Mouse (Mus musculus): ENCODE measurements at regions not wholly inside any gene's neighbourhood (a gene's known extent, or its start where the extent isn't known, plus 50 kb on each side); places are given as distances from the start of the nearest gene placed in this dataset.

GRCm38 (mm10) chr11:114379411-114379824, 288.9 kb upstream of the Rpl38 start:
- Histone ChIP-seq H3K9ac (no peak overlapping the region), H3K4me1 (ENCODE audit: insufficient read depth) (peaks cover 11% of the 10 kb centered on the region; the same call in 1 of the 2 replicates), H3K27ac (ENCODE audit: low read depth) (no peak overlapping the region), H3K9me3 (ENCODE audit: low read depth, low read length) (no peaks in the 10 kb centered on the region), H3K27me3 (ENCODE audit: insufficient read depth, low read length) (peaks cover 2% of the 10 kb centered on the region; the same call in 1 of the 2 replicates), H3K4me2 (no peak overlapping the region), H3K36me3 (ENCODE audit: insufficient read depth) (no peaks in the 10 kb centered on the region), H3K4me3 (ENCODE audit: low read depth, low read length) (no peak overlapping the region)
- TF ChIP-seq CTCF (IDR thresholded peaks at IDR 0.05; ENCODE audit: low read depth) = no peak
- no peak for DNase-seq
- no peak for ATAC-seq (ENCODE audit: insufficient read depth)
- WGBS = 46% methylated on average over 8 of the region's 8 CpGs

DNA sequence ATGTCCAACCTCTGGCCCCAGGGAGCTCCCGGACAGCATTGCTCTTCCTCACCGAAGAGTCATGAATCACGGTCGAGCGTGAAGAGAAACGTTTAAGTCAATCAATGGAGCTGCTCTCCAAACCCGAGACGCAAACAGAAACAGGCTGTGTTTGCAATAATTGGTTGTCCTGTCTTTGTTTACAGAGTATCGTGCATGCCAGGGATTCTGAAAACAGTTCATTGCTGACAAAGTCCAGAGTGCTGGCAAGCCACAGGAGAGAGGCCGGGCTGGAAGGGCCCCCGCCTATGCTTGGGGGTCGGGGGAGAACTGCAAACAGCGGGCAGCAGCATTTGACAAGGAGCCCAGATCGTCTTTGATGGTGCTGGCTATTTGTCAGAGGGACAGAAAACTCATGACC, 292.4 kb upstream of the Rpl38 start:
- Histone ChIP-seq H3K27ac (ENCODE audit: low read depth) (peak overlapping the region; percentile 43; the same call in 1 of the 2 replicates), H3K4me1 (ENCODE audit: insufficient read depth) (peaks cover 11% of the 10 kb centered on the region; the same call in 1 of the 2 replicates), H3K27me3 (ENCODE audit: insufficient read depth, low read length) (0 out of 2 replicates have a peak, but pooled peaks cover 3% of the 10 kb centered on the region), H3K4me3 (ENCODE audit: low read depth, low read length) (no peak overlapping the region), H3K4me2 (peak overlapping the region; percentile 25; the same call in 1 of the 2 replicates), H3K9me3 (ENCODE audit: low read depth, low read length) (no peaks in the 10 kb centered on the region), H3K9ac (no peak overlapping the region), H3K36me3 (ENCODE audit: insufficient read depth) (no peaks in the 10 kb centered on the region)
- no peak for TF ChIP-seq CTCF (IDR thresholded peaks at IDR 0.05; ENCODE audit: low read depth)
- ATAC-seq (ENCODE audit: insufficient read depth) = peak; percentile 89
- WGBS = 14% methylated on average over 14 of the region's 14 CpGs
- DNase-seq = peak; percentile 85

DNA sequence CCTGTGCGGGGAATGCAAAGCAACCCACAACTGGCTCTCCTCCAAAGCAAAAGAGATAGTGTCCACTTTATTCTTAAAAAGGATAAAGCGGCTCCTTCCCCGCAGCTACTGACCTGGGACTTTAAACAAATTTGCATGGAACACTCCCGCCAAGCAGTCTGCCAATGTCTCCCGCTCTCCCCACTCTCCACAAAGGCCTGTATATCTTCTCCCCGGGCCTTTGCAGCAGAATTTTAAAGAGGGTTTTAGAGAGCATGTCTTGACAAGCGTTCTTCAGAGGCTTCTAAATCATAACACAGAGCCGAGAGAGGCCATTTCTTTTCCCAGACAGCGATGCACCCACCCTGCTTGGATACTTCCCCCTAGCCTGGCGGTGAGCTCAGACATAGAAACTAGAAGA, 297.6 kb upstream of the Rpl38 start:
- no peaks in the 10 kb centered on the region for H3K36me3 ChIP-seq (ENCODE audit: insufficient read depth)
- 0 out of 2 replicates have a peak overlapping the region, but pooled peaks have one; percentile 20 for H3K4me2 ChIP-seq
- ATAC-seq (ENCODE audit: insufficient read depth) (no peak), DNase-seq (peak; percentile 27)
- peaks cover 7% of the 10 kb centered on the region; the same call in 1 of the 2 replicates for H3K4me1 ChIP-seq (ENCODE audit: insufficient read depth)
- H3K4me3 ChIP-seq (ENCODE audit: low read depth, low read length) = no peak overlapping the region
- no peak for TF ChIP-seq CTCF (IDR thresholded peaks at IDR 0.05; ENCODE audit: low read depth)
- 22% methylated on average over 10 of the region's 10 CpGs for WGBS
- H3K27me3 ChIP-seq (ENCODE audit: insufficient read depth, low read length) = peaks cover 3% of the 10 kb centered on the region; the same call in 1 of the 2 replicates
- no peaks in the 10 kb centered on the region for H3K9me3 ChIP-seq (ENCODE audit: low read depth, low read length)
- no peak overlapping the region for H3K9ac ChIP-seq
- H3K27ac ChIP-seq (ENCODE audit: low read depth) = no peak overlapping the region

DNA sequence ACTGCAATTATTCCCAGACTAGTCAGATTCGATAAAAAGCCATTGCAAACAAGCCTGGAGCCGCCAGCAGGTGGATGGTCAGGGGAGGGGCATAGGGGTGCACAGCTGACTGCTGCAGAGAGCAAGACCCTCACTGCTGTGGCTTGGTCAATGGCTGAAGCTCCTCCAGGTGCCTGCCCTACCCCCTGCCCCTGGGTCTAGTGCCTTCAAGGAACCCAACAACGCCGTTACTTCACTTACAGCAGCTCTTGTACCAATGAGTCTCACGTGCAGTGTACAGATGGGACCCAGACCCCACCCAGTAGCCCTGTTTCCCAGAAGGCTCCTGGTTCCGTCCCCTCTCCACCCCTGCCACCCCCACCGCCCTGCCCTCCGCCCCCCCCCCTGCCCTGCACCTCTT, 300.5 kb upstream of the Rpl38 start:
- TF ChIP-seq CTCF (IDR thresholded peaks at IDR 0.05; ENCODE audit: low read depth) = no peak
- H3K4me2 ChIP-seq = no peak overlapping the region

GRCm38 (mm10) chr11:114360946-114361345, 294.1 kb upstream of the Sdk2 start:
- 71% methylated on average over 8 of the region's 8 CpGs for WGBS
- H3K27me3 ChIP-seq (ENCODE audit: insufficient read depth, low read length) = no peaks in the 10 kb centered on the region
- no peaks in the 10 kb centered on the region for H3K4me1 ChIP-seq (ENCODE audit: insufficient read depth)
- DNase-seq (no peak), ATAC-seq (ENCODE audit: insufficient read depth) (no peak)
- H3K4me3 ChIP-seq (ENCODE audit: low read depth, low read length) = no peak overlapping the region
- no peak overlapping the region for H3K27ac ChIP-seq (ENCODE audit: low read depth)
- no peak overlapping the region for H3K4me2 ChIP-seq
- H3K36me3 ChIP-seq (ENCODE audit: insufficient read depth) = no peaks in the 10 kb centered on the region
- no peak overlapping the region for H3K9ac ChIP-seq
- no peak for TF ChIP-seq CTCF (IDR thresholded peaks at IDR 0.05; ENCODE audit: low read depth)
- no peaks in the 10 kb centered on the region for H3K9me3 ChIP-seq (ENCODE audit: low read depth, low read length)

More for the DNA sequence above, 300.5 kb upstream of the Rpl38 start:
- H3K27ac ChIP-seq (ENCODE audit: low read depth) = no peak overlapping the region
- ATAC-seq (ENCODE audit: insufficient read depth) = no peak
- no peak for DNase-seq
- peaks cover 3% of the 10 kb centered on the region; the same call in 1 of the 2 replicates for H3K27me3 ChIP-seq (ENCODE audit: insufficient read depth, low read length)
- no peak overlapping the region for H3K9ac ChIP-seq
- H3K4me1 ChIP-seq (ENCODE audit: insufficient read depth) = peaks cover 3% of the 10 kb centered on the region; the same call in 1 of the 2 replicates
- no peaks in the 10 kb centered on the region for H3K9me3 ChIP-seq (ENCODE audit: low read depth, low read length)
- H3K4me3 ChIP-seq (ENCODE audit: low read depth, low read length) = no peak overlapping the region
- WGBS = 78% methylated on average over 8 of the region's 8 CpGs
- H3K36me3 ChIP-seq (ENCODE audit: insufficient read depth) = no peaks in the 10 kb centered on the region

GRCm38 (mm10) chr11:114360321-114360720, 293.5 kb upstream of the Sdk2 start:
- WGBS = 73% methylated on average over 10 of the region's 10 CpGs
- ATAC-seq (ENCODE audit: insufficient read depth) (no peak), DNase-seq (no peak)
- TF ChIP-seq CTCF (IDR thresholded peaks at IDR 0.05; ENCODE audit: low read depth) = no peak
- Histone ChIP-seq H3K27ac (ENCODE audit: low read depth) (no peak overlapping the region), H3K4me2 (no peak overlapping the region), H3K9ac (no peak overlapping the region), H3K9me3 (ENCODE audit: low read depth, low read length) (no peaks in the 10 kb centered on the region), H3K36me3 (ENCODE audit: insufficient read depth) (no peaks in the 10 kb centered on the region), H3K4me3 (ENCODE audit: low read depth, low read length) (no peak overlapping the region), H3K27me3 (ENCODE audit: insufficient read depth, low read length) (no peaks in the 10 kb centered on the region), H3K4me1 (ENCODE audit: insufficient read depth) (no peaks in the 10 kb centered on the region)

DNA sequence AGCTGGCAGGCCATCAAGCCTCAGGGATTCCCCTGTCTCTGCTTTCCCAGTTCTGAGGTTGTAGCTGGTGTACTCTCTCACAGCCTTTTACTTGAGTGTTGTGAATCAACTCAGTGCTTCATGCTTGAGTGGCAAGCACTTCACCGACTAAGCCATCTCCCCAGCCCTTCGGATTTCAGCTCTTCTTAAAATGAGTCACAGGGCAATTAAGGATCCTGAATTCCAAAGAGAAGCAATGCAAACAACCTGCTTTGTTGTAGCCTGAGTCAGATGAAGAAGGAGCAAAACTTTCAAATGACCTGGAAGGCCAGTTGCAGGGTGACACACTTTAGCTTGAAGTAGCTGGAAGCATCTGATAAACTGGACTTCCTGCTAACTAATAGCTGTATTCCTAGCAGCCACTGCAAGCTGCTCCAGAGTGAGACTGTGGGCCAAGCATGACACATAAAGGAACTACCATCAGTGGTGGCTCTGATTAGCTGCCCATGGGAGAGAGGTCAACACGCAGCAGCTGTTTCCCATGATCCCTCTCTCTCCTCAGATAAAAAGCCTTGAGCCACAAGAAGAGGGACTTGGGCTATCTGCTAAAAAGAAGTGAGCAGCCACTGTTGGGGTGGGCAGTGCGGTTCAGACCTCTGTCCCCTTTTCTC, 285.4 kb upstream of the Sdk2 start:
- Histone ChIP-seq H3K4me1 (ENCODE audit: insufficient read depth) (no peaks in the 10 kb centered on the region), H3K27me3 (ENCODE audit: insufficient read depth, low read length) (no peaks in the 10 kb centered on the region), H3K36me3 (ENCODE audit: insufficient read depth) (no peaks in the 10 kb centered on the region), H3K9ac (no peak overlapping the region), H3K9me3 (ENCODE audit: low read depth, low read length) (no peaks in the 10 kb centered on the region), H3K4me2 (no peak overlapping the region), H3K27ac (ENCODE audit: low read depth) (no peak overlapping the region), H3K4me3 (ENCODE audit: low read depth, low read length) (no peak overlapping the region)
- ATAC-seq (ENCODE audit: insufficient read depth) = no peak
- 51% methylated on average over 4 of the region's 4 CpGs for WGBS
- DNase-seq = peak; percentile 37
- no peak for TF ChIP-seq CTCF (IDR thresholded peaks at IDR 0.05; ENCODE audit: low read depth)

All from lung, embryonic 14.5 days (tissue).